In genomic region chr7:141219558-141220099, GRCm38 (mm10) we compare ENCODE assay signal across 17 mouse cellular contexts. TPM values are rescaled to one million over a fixed set of nuclear protein-coding genes. Genes with fewer than 3 reads are reported as not detected.
DNase-seq lines count a peak whose midpoint lies in the region; ATAC-seq lines count a peak whose summit lies in the region.
"Had no signal": no experiment of that assay in that cellular context is flagged by ENCODE, and none has a peak within 500 bp of the region (broad histone marks: within the 10 kb centered on the region; RNA-seq: fewer than 3 reads in every experiment).

No protein-coding gene starts in this region.

- peak; percentile 86 for DNase-seq in heart, adult 11 months
- DNase-seq in heart, postnatal 10 days = no peak
- peak; percentile 59 for DNase-seq in midbrain, embryonic 11.5 days (ENCODE audit: low spot score, missing footprints)
- no peak for DNase-seq in frontal cortex, postnatal 14 days (ENCODE audit: low spot score in 2 of 2)
- DNase-seq: cerebellum, postnatal 10 days; forebrain, postnatal 0 days; gastrocnemius, postnatal 25 days; kidney, adult 8-10 months; left cerebral cortex, postnatal 4 days; lung, postnatal 14 days; right cerebral cortex, adult 18-20 months had no signal

- no peak overlapping the region for H3K4me3 ChIP-seq in midbrain, embryonic 11.5 days (ENCODE audit: low read depth, low read length)
- no peak overlapping the region for H3K4me3 ChIP-seq in midbrain, embryonic 16.5 days (ENCODE audit: low read depth, low read length)
- H3K4me3 ChIP-seq in liver, embryonic 15.5 days (replicated peaks) = no peak overlapping the region
- no peak overlapping the region for H3K4me3 ChIP-seq in hindbrain, embryonic 16.5 days (ENCODE audit: low read length)
- H3K4me3 ChIP-seq: neural tube, embryonic 15.5 days had no signal

- intact Hi-C loops in heart, postnatal 10 days (cut with DNase I) = no loop called here

- WGBS in midbrain, embryonic 11.5 days = 93% methylated on average over 1 of the region's 1 CpGs
- 94% methylated on average over 1 of the region's 1 CpGs for WGBS in midbrain, embryonic 16.5 days
- WGBS in liver, embryonic 15.5 days (ENCODE audit: insufficient replicate concordance) = 88% methylated on average over 1 of the region's 1 CpGs
- 92% methylated on average over 1 of the region's 1 CpGs for WGBS in hindbrain, embryonic 16.5 days

- H3K4me2 ChIP-seq in midbrain, embryonic 11.5 days = no peak overlapping the region
- H3K4me2 ChIP-seq in midbrain, embryonic 16.5 days (ENCODE audit: low read length) = no peak overlapping the region
- no peak overlapping the region for H3K4me2 ChIP-seq in liver, embryonic 15.5 days
- no peak overlapping the region for H3K4me2 ChIP-seq in hindbrain, embryonic 16.5 days (ENCODE audit: low read length)
- H3K4me2 ChIP-seq: neural tube, embryonic 15.5 days had no signal

- H3K27ac ChIP-seq in midbrain, embryonic 11.5 days (ENCODE audit: low read depth, low read length) = no peak overlapping the region
- H3K27ac ChIP-seq in midbrain, embryonic 16.5 days (ENCODE audit: low read length) = no peak overlapping the region
- H3K27ac ChIP-seq in liver, embryonic 15.5 days (replicated peaks) = peak overlapping the region; percentile 85
- no peak overlapping the region for H3K27ac ChIP-seq in hindbrain, embryonic 16.5 days (ENCODE audit: low read depth, low read length)
- H3K27ac ChIP-seq: neural tube, embryonic 15.5 days had no signal

- no peaks in the 10 kb centered on the region for H3K9me3 ChIP-seq in midbrain, embryonic 11.5 days (ENCODE audit: control insufficient read depth, low read length)
- no peaks in the 10 kb centered on the region for H3K9me3 ChIP-seq in midbrain, embryonic 16.5 days (replicated peaks; ENCODE audit: control insufficient read depth, low read length, poor library complexity, severe bottlenecking)
- H3K9me3 ChIP-seq in liver, embryonic 15.5 days (replicated peaks) = no peaks in the 10 kb centered on the region
- H3K9me3 ChIP-seq in hindbrain, embryonic 16.5 days (ENCODE audit: control insufficient read depth, low read length) = no peaks in the 10 kb centered on the region
- H3K9me3 ChIP-seq: hindbrain, embryonic 10.5 days; neural tube, embryonic 15.5 days had no signal

- no peaks in the 10 kb centered on the region for H3K27me3 ChIP-seq in midbrain, embryonic 11.5 days (ENCODE audit: control insufficient read depth, insufficient read depth, low read length)
- H3K27me3 ChIP-seq in midbrain, embryonic 16.5 days (ENCODE audit: control insufficient read depth, insufficient read depth, low read depth, low read length) = no peaks in the 10 kb centered on the region
- H3K27me3 ChIP-seq in liver, embryonic 15.5 days = no peaks in the 10 kb centered on the region
- no peaks in the 10 kb centered on the region for H3K27me3 ChIP-seq in hindbrain, embryonic 16.5 days (replicated peaks; ENCODE audit: control insufficient read depth, insufficient read depth, low read length)
- H3K27me3 ChIP-seq: neural tube, embryonic 15.5 days had no signal

- H3K36me3 ChIP-seq in midbrain, embryonic 11.5 days (ENCODE audit: control insufficient read depth, insufficient read depth, low read length) = 0 out of 2 replicates have a peak, but pooled peaks cover 2% of the 10 kb centered on the region
- no peaks in the 10 kb centered on the region; the same call in 1 of the 2 replicates for H3K36me3 ChIP-seq in midbrain, embryonic 16.5 days (ENCODE audit: control insufficient read depth, insufficient read depth, low read length)
- peaks cover 35% of the 10 kb centered on the region for H3K36me3 ChIP-seq in liver, embryonic 15.5 days (replicated peaks)
- no peaks in the 10 kb centered on the region for H3K36me3 ChIP-seq in hindbrain, embryonic 16.5 days (ENCODE audit: control insufficient read depth, insufficient read depth, low read length)

- peaks cover 25% of the 10 kb centered on the region for H3K4me1 ChIP-seq in midbrain, embryonic 11.5 days (ENCODE audit: control insufficient read depth, insufficient read depth, low read length)
- H3K4me1 ChIP-seq in midbrain, embryonic 16.5 days (ENCODE audit: control insufficient read depth, insufficient read depth, low read length) = peaks cover 23% of the 10 kb centered on the region
- peaks cover 83% of the 10 kb centered on the region for H3K4me1 ChIP-seq in liver, embryonic 15.5 days (replicated peaks)
- H3K4me1 ChIP-seq in hindbrain, embryonic 16.5 days (ENCODE audit: control insufficient read depth, insufficient read depth, low read depth, low read length) = peaks cover 24% of the 10 kb centered on the region

- H3K9ac ChIP-seq in midbrain, embryonic 11.5 days (ENCODE audit: low read length) = no peak overlapping the region
- H3K9ac ChIP-seq in midbrain, embryonic 16.5 days (ENCODE audit: low read depth, low read length) = no peak overlapping the region
- H3K9ac ChIP-seq in liver, embryonic 15.5 days = 0 out of 2 replicates have a peak overlapping the region, but pooled peaks have one; percentile 81
- H3K9ac ChIP-seq in hindbrain, embryonic 16.5 days (ENCODE audit: low read depth, low read length) = no peak overlapping the region
- H3K9ac ChIP-seq: forebrain, postnatal 0 days; neural tube, embryonic 15.5 days had no signal

- ATAC-seq in midbrain, embryonic 11.5 days (ENCODE audit: low FRiP score) = no peak
- ATAC-seq in midbrain, embryonic 16.5 days = no peak
- ATAC-seq in liver, embryonic 15.5 days (ENCODE audit: insufficient read depth) = no peak
- no peak for ATAC-seq in hindbrain, embryonic 16.5 days
- ATAC-seq: forebrain, postnatal 0 days had no signal

RNA-seq across cellular contexts. Expression of gene Rassf7, which starts 4.0 kb away (rescaled TPM):
- total RNA-seq in heart, postnatal 10 days (2021) = 1 to 10 TPM; 1.9 to 4.9 TPM
- polyA plus RNA-seq in midbrain, embryonic 11.5 days (2014; fragmentation: Nextera tagmentation; extraction: Ambion mirVana) = 33.5 and 38.3 TPM in 2 replicates
- polyA plus RNA-seq in midbrain, embryonic 16.5 days (2015; fragmentation: Nextera tagmentation; extraction: Ambion mirVana) = 19.8 and 21.2 TPM in 2 replicates
- 27.3 and 33.4 TPM in 2 replicates for polyA plus RNA-seq in liver, embryonic 15.5 days (2015; fragmentation: Nextera tagmentation; extraction: Ambion mirVana)
- polyA plus RNA-seq in hindbrain, embryonic 16.5 days (2015; fragmentation: Nextera tagmentation; extraction: Ambion mirVana) = 22.8 and 25.9 TPM in 2 replicates

RNA-seq across cellular contexts. Expression of gene Lmntd2, which starts 5.7 kb away (rescaled TPM):
- not detected for total RNA-seq in heart, postnatal 10 days (2021)
- 2.1 and 2.5 TPM in 2 replicates for polyA plus RNA-seq in midbrain, embryonic 11.5 days (2014; fragmentation: Nextera tagmentation; extraction: Ambion mirVana)
- polyA plus RNA-seq in midbrain, embryonic 16.5 days (2015; fragmentation: Nextera tagmentation; extraction: Ambion mirVana) = 0.23 and 0.81 TPM in 2 replicates
- polyA plus RNA-seq in liver, embryonic 15.5 days (2015; fragmentation: Nextera tagmentation; extraction: Ambion mirVana) = 0.60 and 0.91 TPM in 2 replicates
- 0.35 and 0.89 TPM in 2 replicates for polyA plus RNA-seq in hindbrain, embryonic 16.5 days (2015; fragmentation: Nextera tagmentation; extraction: Ambion mirVana)
- total RNA-seq: gastrocnemius, postnatal 25 days; layer of hippocampus, adult 8-10 months had no signal

RNA-seq across cellular contexts. Expression of gene Phrf1, which starts 9.0 kb away (rescaled TPM):
- total RNA-seq in heart, postnatal 10 days (2021) = 10 to 100 TPM; 46.1 to 47.4 TPM
- polyA plus RNA-seq in midbrain, embryonic 11.5 days (2014; fragmentation: Nextera tagmentation; extraction: Ambion mirVana) = 59.6 and 78.3 TPM in 2 replicates
- polyA plus RNA-seq in midbrain, embryonic 16.5 days (2015; fragmentation: Nextera tagmentation; extraction: Ambion mirVana) = 68.0 and 72.3 TPM in 2 replicates
- polyA plus RNA-seq in liver, embryonic 15.5 days (2015; fragmentation: Nextera tagmentation; extraction: Ambion mirVana) = 26.7 and 32.6 TPM in 2 replicates
- 57.1 and 67.4 TPM in 2 replicates for polyA plus RNA-seq in hindbrain, embryonic 16.5 days (2015; fragmentation: Nextera tagmentation; extraction: Ambion mirVana)

RNA-seq across cellular contexts. Expression of gene Lrrc56, which starts 25.7 kb away (rescaled TPM):
- total RNA-seq in heart, postnatal 10 days (2021) = 1 to 10 TPM; 3.3 to 4.0 TPM
- polyA plus RNA-seq in midbrain, embryonic 11.5 days (2014; fragmentation: Nextera tagmentation; extraction: Ambion mirVana) = 7.5 and 8.8 TPM in 2 replicates
- polyA plus RNA-seq in midbrain, embryonic 16.5 days (2015; fragmentation: Nextera tagmentation; extraction: Ambion mirVana) = 11.5 and 12.7 TPM in 2 replicates
- 11.0 and 12.1 TPM in 2 replicates for polyA plus RNA-seq in liver, embryonic 15.5 days (2015; fragmentation: Nextera tagmentation; extraction: Ambion mirVana)
- polyA plus RNA-seq in hindbrain, embryonic 16.5 days (2015; fragmentation: Nextera tagmentation; extraction: Ambion mirVana) = 10.1 and 10.4 TPM in 2 replicates

RNA-seq across cellular contexts. Expression of gene Hras, which starts 25.8 kb away (rescaled TPM):
- 100 to 1,000 TPM; 102 to 114 TPM for total RNA-seq in heart, postnatal 10 days (2021)
- polyA plus RNA-seq in midbrain, embryonic 11.5 days (2014; fragmentation: Nextera tagmentation; extraction: Ambion mirVana) = 86.1 and 103 TPM in 2 replicates
- polyA plus RNA-seq in midbrain, embryonic 16.5 days (2015; fragmentation: Nextera tagmentation; extraction: Ambion mirVana) = 139 and 144 TPM in 2 replicates
- 83.0 and 98.2 TPM in 2 replicates for polyA plus RNA-seq in liver, embryonic 15.5 days (2015; fragmentation: Nextera tagmentation; extraction: Ambion mirVana)
- polyA plus RNA-seq in hindbrain, embryonic 16.5 days (2015; fragmentation: Nextera tagmentation; extraction: Ambion mirVana) = 93.2 and 132 TPM in 2 replicates

Comparison
In these comparisons a context has a peak if more than half of its experiments do, and no peak if none do; other contexts are left out.
1. DNase-seq: peak in heart, adult 11 months (single experiment) and midbrain, embryonic 11.5 days (single experiment); none in heart, postnatal 10 days (0 of 2) and frontal cortex, postnatal 14 days (0 of 2).